Mouse (Mus musculus) bone marrow macrophage, adult 2 months (primary cell): Measurements from ENCODE around the gene Psen2.

Experiments used
- CTCF ChIP-seq: IDR thresholded peaks from 2 replicates; pipeline ENCODE4 v1.5.1; 2012; ENCODE audit warnings: low read depth, mild to moderate bottlenecking, low read length, moderate library complexity
- POLR2A ChIP-seq: IDR thresholded peaks from 2 replicates; pipeline ENCODE4 v1.6.1; 2012; ENCODE audit warnings: mild to moderate bottlenecking, low read depth, low read length, borderline replicate concordance

DNA sequence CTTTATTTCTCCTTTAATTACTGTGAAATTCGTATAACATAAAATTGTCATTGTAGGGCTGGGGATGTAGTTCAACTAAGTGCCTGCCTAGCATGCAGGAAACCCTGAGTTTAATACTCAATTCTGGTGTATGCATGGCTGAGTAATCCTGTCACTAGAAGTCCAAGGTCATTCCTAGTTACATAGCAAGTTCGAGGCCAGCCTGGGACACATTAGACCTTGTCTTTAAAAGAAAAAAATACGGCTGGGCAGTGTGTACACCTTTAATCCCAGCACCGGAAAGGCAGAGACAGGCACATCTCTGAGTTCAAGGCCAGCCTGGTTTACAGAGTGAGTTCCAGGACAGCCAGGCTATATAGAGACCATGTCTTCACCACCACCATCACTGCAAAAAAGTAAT, 6.4 kb downstream of the Psen2 start:
- TF ChIP-seq CTCF (no peak), POLR2A (no peak)
